Mouse (Mus musculus) limb, embryonic 10.5 days (tissue): ENCODE measurements around the gene Trim80. TPM values are rescaled to one million over a fixed set of nuclear protein-coding genes. Genes with fewer than 3 reads are reported as not detected.

Experiments
- DNase-seq: peaks from one replicate; pipeline ENCODE4 v3.0.0-alpha.2; 2017; ENCODE audit warnings: low spot score
- H3K27ac ChIP-seq: fragments of 300-500 bp; sonication (generic); 2 replicates; pipeline ENCODE4 v1.5.1; 2016; ENCODE audit warnings: mild to moderate bottlenecking
- H3K27me3 ChIP-seq: fragments of 300-500 bp; sonication (generic); 2 replicates; pipeline ENCODE4 v1.6.1; 2016; ENCODE audit warnings: low read depth, mild to moderate bottlenecking; ENCODE audit not compliant: poor library complexity, severe bottlenecking
- H3K36me3 ChIP-seq: fragments of 300-500 bp; sonication (generic); 2 replicates; pipeline ENCODE4 v1.6.1; 2016; ENCODE audit warnings: mild to moderate bottlenecking, moderate library complexity
- H3K4me1 ChIP-seq: fragments of 300-500 bp; sonication (generic); 2 replicates; pipeline ENCODE4 v1.6.1; 2016
- H3K4me3 ChIP-seq: fragments of 300-500 bp; sonication (generic); 2 replicates; pipeline ENCODE4 v1.5.1; 2016; ENCODE audit warnings: mild to moderate bottlenecking, moderate library complexity
- H3K9me3 ChIP-seq: fragments of 300-500 bp; sonication (generic); replicated peaks from 2 replicates; pipeline ENCODE4 v1.6.1; 2016; ENCODE audit warnings: mild to moderate bottlenecking
- WGBS: fragments of 180-500 bp; shearing (Covaris S2); methylation state at CpG from one replicate; pipeline ENCODE4 v1.1.7; 2016; 5-methylcytosine and 5-hydroxymethylcytosine counted together
- polyA plus RNA-seq: library from polyadenylated mRNA; unstranded; fragments of >200 nt; fragmentation: Nextera tagmentation; extraction: Ambion mirVana; gene quantifications from 2 replicates; pipeline ENCODE4 v1.2.1, GENCODE M21; 2016

Gene Trim80
- polyA plus RNA-seq, 1 experiment from 2014 or later: 0.26 TPM

GRCm38 (mm10) chr11:115419531-115420237, 20.7 kb upstream of the Trim80 start, which contains the start of the genes Atp5h and Kctd2:
TSS of gene Atp5h (minus strand) at chr11:115419962.
TSS of gene Kctd2 (plus strand) at chr11:115420128.
- H3K4me1 ChIP-seq: peaks cover 25% of the 10 kb centered on the region
- peaks cover 56% of the 10 kb centered on the region for H3K36me3 ChIP-seq
- peak within 1 kb of the TSS; percentile 87 for H3K4me3 ChIP-seq
- peak within 1 kb of the TSS; percentile 97 for H3K27ac ChIP-seq
- no peaks in the 10 kb centered on the region for H3K9me3 ChIP-seq
- peak; percentile 95 for DNase-seq
- no peaks in the 10 kb centered on the region for H3K27me3 ChIP-seq
- WGBS: under 1% methylated on average over 49 of the region's 56 CpGs

- Histone ChIP-seq H3K9me3 (no peaks in the 10 kb centered on the region), H3K36me3 (peaks cover 57% of the 10 kb centered on the region), H3K27me3 (no peaks in the 10 kb centered on the region), H3K4me1 (peaks cover 25% of the 10 kb centered on the region), H3K27ac (peak overlapping the region; percentile 97), H3K4me3 (peak overlapping the region; percentile 87)
- WGBS: 2% methylated on average over 45 of the region's 45 CpGs
- DNase-seq: peak; percentile 76
Measured at GRCm38 (mm10) chr11:115420336-115421190, 19.8 kb upstream of the Trim80 start.

- 89% methylated on average over 1 of the region's 1 CpGs for WGBS
- Histone ChIP-seq H3K4me1 (peaks cover 25% of the 10 kb centered on the region), H3K36me3 (peaks cover 57% of the 10 kb centered on the region), H3K4me3 (peak overlapping the region; percentile 87), H3K27ac (peak overlapping the region; percentile 97; the same call in 1 of the 2 replicates), H3K9me3 (no peaks in the 10 kb centered on the region), H3K27me3 (no peaks in the 10 kb centered on the region)
- no peak for DNase-seq
Measured at GRCm38 (mm10) chr11:115421328-115421727, 19.0 kb upstream of the Trim80 start.

- WGBS: 89% methylated on average over 16 of the region's 16 CpGs
- Histone ChIP-seq H3K4me1 (peaks cover 25% of the 10 kb centered on the region), H3K27ac (no peak overlapping the region), H3K36me3 (peaks cover 57% of the 10 kb centered on the region), H3K4me3 (no peak overlapping the region), H3K9me3 (no peaks in the 10 kb centered on the region), H3K27me3 (no peaks in the 10 kb centered on the region)
- DNase-seq: no peak
Measured at GRCm38 (mm10) chr11:115421972-115422371, 18.4 kb upstream of the Trim80 start.

GRCm38 (mm10) chr11:115423091-115423490, 17.3 kb upstream of the Trim80 start:
- Histone ChIP-seq H3K9me3 (no peaks in the 10 kb centered on the region), H3K27me3 (no peaks in the 10 kb centered on the region), H3K36me3 (peaks cover 55% of the 10 kb centered on the region), H3K4me1 (peaks cover 35% of the 10 kb centered on the region), H3K4me3 (no peak overlapping the region), H3K27ac (no peak overlapping the region)
- 76% methylated on average over 3 of the region's 3 CpGs for WGBS
- DNase-seq: no peak

GRCm38 (mm10) chr11:115424666-115425065, 15.7 kb upstream of the Trim80 start:
- DNase-seq: no peak
- no peaks in the 10 kb centered on the region for H3K9me3 ChIP-seq
- no peak overlapping the region for H3K27ac ChIP-seq
- no peak overlapping the region for H3K4me3 ChIP-seq
- peaks cover 66% of the 10 kb centered on the region for H3K36me3 ChIP-seq
- H3K27me3 ChIP-seq: no peaks in the 10 kb centered on the region
- peaks cover 26% of the 10 kb centered on the region for H3K4me1 ChIP-seq
- 90% methylated on average over 7 of the region's 7 CpGs for WGBS

GRCm38 (mm10) chr11:115425671-115426070, 14.7 kb upstream of the Trim80 start:
- WGBS: 89% methylated on average over 6 of the region's 6 CpGs
- H3K4me3 ChIP-seq: no peak overlapping the region

GRCm38 (mm10) chr11:115427482-115428331, 12.6 kb upstream of the Trim80 start:
- DNase-seq: peak; percentile 82
- Histone ChIP-seq H3K27me3 (no peaks in the 10 kb centered on the region), H3K9me3 (no peaks in the 10 kb centered on the region), H3K4me3 (peak overlapping the region; percentile 17; the same call in 1 of the 2 replicates), H3K4me1 (peaks cover 12% of the 10 kb centered on the region), H3K27ac (peak overlapping the region; percentile 76), H3K36me3 (peaks cover 91% of the 10 kb centered on the region)
- WGBS: 43% methylated on average over 20 of the region's 20 CpGs

More at GRCm38 (mm10) chr11:115425671-115426070, 14.7 kb upstream of the Trim80 start:
- no peak for DNase-seq
- H3K36me3 ChIP-seq: peaks cover 76% of the 10 kb centered on the region
- no peaks in the 10 kb centered on the region for H3K27me3 ChIP-seq
- no peaks in the 10 kb centered on the region for H3K9me3 ChIP-seq
- H3K4me1 ChIP-seq: peaks cover 24% of the 10 kb centered on the region
- H3K27ac ChIP-seq: no peak overlapping the region

GRCm38 (mm10) chr11:115429307-115429706, 11.0 kb upstream of the Trim80 start:
- no peak for DNase-seq
- H3K27ac ChIP-seq: no peak overlapping the region
- H3K36me3 ChIP-seq: peaks cover 85% of the 10 kb centered on the region
- H3K4me1 ChIP-seq: peaks cover 12% of the 10 kb centered on the region
- no peak overlapping the region for H3K4me3 ChIP-seq
- no peaks in the 10 kb centered on the region for H3K27me3 ChIP-seq
- no peaks in the 10 kb centered on the region for H3K9me3 ChIP-seq
- WGBS: 95% methylated on average over 7 of the region's 7 CpGs

GRCm38 (mm10) chr11:115430561-115430960, 9.8 kb upstream of the Trim80 start:
- Histone ChIP-seq H3K27ac (no peak overlapping the region), H3K9me3 (no peaks in the 10 kb centered on the region), H3K4me1 (peaks cover 19% of the 10 kb centered on the region), H3K36me3 (peaks cover 72% of the 10 kb centered on the region), H3K4me3 (no peak overlapping the region), H3K27me3 (no peaks in the 10 kb centered on the region)
- 94% methylated on average over 6 of the region's 6 CpGs for WGBS
- DNase-seq: no peak

GRCm38 (mm10) chr11:115432814-115433213, 7.5 kb upstream of the Trim80 start:
- DNase-seq: no peak
- peaks cover 50% of the 10 kb centered on the region for H3K36me3 ChIP-seq
- H3K9me3 ChIP-seq: no peaks in the 10 kb centered on the region
- 87% methylated on average over 4 of the region's 4 CpGs for WGBS
- H3K27ac ChIP-seq: no peak overlapping the region
- H3K4me3 ChIP-seq: no peak overlapping the region
- peaks cover 23% of the 10 kb centered on the region for H3K4me1 ChIP-seq
- no peaks in the 10 kb centered on the region for H3K27me3 ChIP-seq

GRCm38 (mm10) chr11:115433342-115433741, 7.0 kb upstream of the Trim80 start:
- Histone ChIP-seq H3K27ac (no peak overlapping the region), H3K36me3 (peaks cover 48% of the 10 kb centered on the region), H3K27me3 (no peaks in the 10 kb centered on the region), H3K9me3 (no peaks in the 10 kb centered on the region), H3K4me3 (no peak overlapping the region), H3K4me1 (peaks cover 19% of the 10 kb centered on the region)
- 84% methylated on average over 6 of the region's 6 CpGs for WGBS
- DNase-seq: no peak
